Mouse (Mus musculus) liver, embryonic 14.5 days (tissue): ENCODE data around the gene Vegfd. TPM values are rescaled to one million over a fixed set of nuclear protein-coding genes. Genes with fewer than 3 reads are reported as not detected.

Experiments
- ATAC-seq: fragments of 200-750 bp; cut with Nextera tagmentation; 2 replicates; pipeline ENCODE4 v1.8.0; 2017; ENCODE audit warnings: moderate number of reproducible peaks, mild to moderate bottlenecking, moderate library complexity; ENCODE audit not compliant: insufficient read depth
- DNase-seq, 3 experiments: peaks; one replicate each; pipeline ENCODE4 v3.0.0-alpha.2; 2012 to 2013; ENCODE audit warnings: low read depth in 3 of 3, low spot score in 3 of 3
- H3K27ac ChIP-seq: fragments of 300-500 bp; sonication (generic); 2 replicates; pipeline ENCODE4 v1.5.1; 2014; ENCODE audit warnings: moderate library complexity, mild to moderate bottlenecking, control low read depth, inconsistent platforms
- H3K27me3 ChIP-seq: fragments of 300-500 bp; sonication (generic); 2 replicates; pipeline ENCODE4 v1.6.1; 2014; ENCODE audit warnings: mild to moderate bottlenecking, low read length, moderate library complexity; ENCODE audit not compliant: control insufficient read depth, insufficient read depth
- H3K36me3 ChIP-seq: fragments of 300-500 bp; sonication (generic); replicated peaks from 2 replicates; pipeline ENCODE4 v1.6.1; 2014; ENCODE audit warnings: low read depth; ENCODE audit not compliant: control insufficient read depth, insufficient read depth
- H3K4me1 ChIP-seq, 2 experiments: fragments of 200-500 bp in 1 of 2; fragments of 300-500 bp in 1 of 2; sonication (generic) in 1 of 2; replicated peaks; 2 replicates each; pipeline ENCODE4 v1.6.1; 2012 to 2014; ENCODE audit warnings: antibody characterized with exemption in 1 of 2, inconsistent platforms in 1 of 2, low read length in 1 of 2; ENCODE audit not compliant: control insufficient read depth in 2 of 2, insufficient read depth in 2 of 2
- H3K4me2 ChIP-seq: fragments of 300-500 bp; sonication (generic); 2 replicates; pipeline ENCODE4 v1.6.1; 2014; ENCODE audit warnings: low read depth, mild to moderate bottlenecking, control low read depth, moderate library complexity
- H3K4me3 ChIP-seq, 2 experiments: fragments of 200-500 bp in 1 of 2; fragments of 300-500 bp in 1 of 2; sonication (generic) in 1 of 2; 2 replicates each; pipeline ENCODE4 v1.5.1; 2012 to 2014; ENCODE audit warnings: low read depth in 2 of 2, low read length in 2 of 2, mild to moderate bottlenecking in 2 of 2, control low read depth in 1 of 2, inconsistent platforms in 1 of 2, moderate library complexity in 1 of 2; ENCODE audit not compliant: insufficient read depth in 1 of 2
- H3K9ac ChIP-seq: fragments of 300-500 bp; sonication (generic); replicated peaks from 2 replicates; pipeline ENCODE4 v1.6.1; 2014; ENCODE audit warnings: mild to moderate bottlenecking, control low read depth, moderate library complexity
- H3K9me3 ChIP-seq: fragments of 300-500 bp; sonication (generic); 2 replicates; pipeline ENCODE4 v1.6.1; 2016; ENCODE audit warnings: low read length, mixed read lengths; ENCODE audit not compliant: control insufficient read depth
- CTCF ChIP-seq: IDR thresholded peaks from 2 replicates; pipeline ENCODE4 v1.5.1; 2016; ENCODE audit warnings: antibody characterized with exemption, low read depth, control low read depth
- EP300 ChIP-seq: IDR thresholded peaks from 2 replicates; pipeline ENCODE4 v1.6.1; 2016; ENCODE audit warnings: antibody characterized with exemption, low read depth
- WGBS: fragments of 180-500 bp; shearing (Covaris S2); extraction: QIAGEN DNeasy Blood & Tissue Kit; methylation state at CpG from one replicate; pipeline ENCODE4 v1.1.7; 2014; ENCODE audit not compliant: insufficient replicate concordance; 5-methylcytosine and 5-hydroxymethylcytosine counted together
- polyA plus RNA-seq, 2 experiments: library from polyadenylated mRNA; depleted of rRNA in 1 of 2; stranded (reverse) in 1 of 2; unstranded in 1 of 2; fragments of >200 nt; fragmentation: Nextera tagmentation in 1 of 2; extraction: Ambion mirVana in 1 of 2; gene quantifications; 2 replicates each; pipeline versions ENCODE4 v1.2.1 to v1.2.3; 2012 to 2014

The Vegfd gene
- polyA plus RNA-seq (2012; rRNA removed) (0.73 and 1.0 TPM in 2 replicates), polyA plus RNA-seq (2014; fragmentation: Nextera tagmentation; extraction: Ambion mirVana) (0.69 and 0.71 TPM in 2 replicates)

- H3K9me3 ChIP-seq = no peaks in the 10 kb centered on the region
- H3K36me3 ChIP-seq = no peaks in the 10 kb centered on the region
- 32% methylated on average over 3 of the region's 3 CpGs for WGBS
- H3K9ac ChIP-seq = no peak within 1 kb of the TSS
- no peaks in the 10 kb centered on the region for H3K4me1 ChIP-seq
- ATAC-seq (no peak), DNase-seq (no peak)
- H3K4me2 ChIP-seq = no peak within 1 kb of the TSS
- H3K27me3 ChIP-seq = no peaks in the 10 kb centered on the region
- no peak within 1 kb of the TSS for H3K4me3 ChIP-seq
- H3K27ac ChIP-seq = no peak within 1 kb of the TSS
- TF ChIP-seq EP300 (no peak), CTCF (no peak)
Measured at GRCm38 (mm10) chrX:164373081-164373480, at the start of gene Vegfd. Gene Vegfd, plus strand, starts transcription at chrX:164373378.

GRCm38 (mm10) chrX:164323391-164323913, 49.7 kb upstream of the Vegfd start:
- Histone ChIP-seq H3K9me3 (no peaks in the 10 kb centered on the region), H3K4me1 (no peaks in the 10 kb centered on the region), H3K27ac (no peak overlapping the region), H3K4me3 (no peak overlapping the region), H3K27me3 (no peaks in the 10 kb centered on the region; the same call in 1 of the 2 replicates), H3K4me2 (no peak overlapping the region), H3K9ac (no peak overlapping the region), H3K36me3 (no peaks in the 10 kb centered on the region)
- no peak for TF ChIP-seq EP300
- TF ChIP-seq CTCF = no peak
- WGBS = 51% methylated on average over 4 of the region's 4 CpGs
- DNase-seq (no peak), ATAC-seq (no peak)

GRCm38 (mm10) chrX:164330351-164330750, 42.8 kb upstream of the Vegfd start:
- H3K36me3 ChIP-seq = no peaks in the 10 kb centered on the region
- no peak overlapping the region for H3K4me3 ChIP-seq
- no peaks in the 10 kb centered on the region for H3K27me3 ChIP-seq
- H3K27ac ChIP-seq = no peak overlapping the region
- H3K4me1 ChIP-seq = no peaks in the 10 kb centered on the region
- ATAC-seq = no peak
- no peak for TF ChIP-seq EP300
- no peak for TF ChIP-seq CTCF
- no peaks in the 10 kb centered on the region for H3K9me3 ChIP-seq
- DNase-seq = no peak
- H3K9ac ChIP-seq = no peak overlapping the region
- H3K4me2 ChIP-seq = no peak overlapping the region
- WGBS = 68% methylated on average over 2 of the region's 2 CpGs

- 53% methylated on average over 3 of the region's 3 CpGs for whole genome bisulfite sequencing
- Histone ChIP-seq H3K4me2 (no peak overlapping the region), H3K36me3 (no peaks in the 10 kb centered on the region), H3K9ac (no peak overlapping the region), H3K4me1 (no peaks in the 10 kb centered on the region), H3K27ac (no peak overlapping the region), H3K9me3 (no peaks in the 10 kb centered on the region), H3K27me3 (no peaks in the 10 kb centered on the region), H3K4me3 (no peak overlapping the region)
- ATAC-seq (no peak), DNase-seq (no peak)
- no peak for TF ChIP-seq CTCF
- no peak for TF ChIP-seq EP300
Measured at GRCm38 (mm10) chrX:164330766-164331165, 42.4 kb upstream of the Vegfd start.

GRCm38 (mm10) chrX:164338591-164338990, 34.6 kb upstream of the Vegfd start:
- no peak overlapping the region for H3K9ac ChIP-seq
- no peak overlapping the region for H3K4me2 ChIP-seq
- no peak overlapping the region for H3K4me3 ChIP-seq
- no peak for TF ChIP-seq EP300
- TF ChIP-seq CTCF = no peak
- no peaks in the 10 kb centered on the region for H3K4me1 ChIP-seq
- ATAC-seq (no peak), DNase-seq (no peak)
- 78% methylated on average over 4 of the region's 4 CpGs for WGBS
- no peaks in the 10 kb centered on the region for H3K9me3 ChIP-seq
- no peak overlapping the region for H3K27ac ChIP-seq
- H3K27me3 ChIP-seq = no peaks in the 10 kb centered on the region
- H3K36me3 ChIP-seq = no peaks in the 10 kb centered on the region
